Mouse (Mus musculus) MN1 (cell line): Measurements from ENCODE around the gene Gm49384.
"Not testable (repeated sequence)": the region's sequence is repeated elsewhere in the genome, so short reads cannot be mapped to it uniquely, and the experiment has no call there.

Source experiments
- DNase-seq: peaks from one replicate; pipeline ENCODE4 v3.0.0-alpha.2; 2016; ENCODE audit warnings: low spot score

Gm49384 gene

DNA sequence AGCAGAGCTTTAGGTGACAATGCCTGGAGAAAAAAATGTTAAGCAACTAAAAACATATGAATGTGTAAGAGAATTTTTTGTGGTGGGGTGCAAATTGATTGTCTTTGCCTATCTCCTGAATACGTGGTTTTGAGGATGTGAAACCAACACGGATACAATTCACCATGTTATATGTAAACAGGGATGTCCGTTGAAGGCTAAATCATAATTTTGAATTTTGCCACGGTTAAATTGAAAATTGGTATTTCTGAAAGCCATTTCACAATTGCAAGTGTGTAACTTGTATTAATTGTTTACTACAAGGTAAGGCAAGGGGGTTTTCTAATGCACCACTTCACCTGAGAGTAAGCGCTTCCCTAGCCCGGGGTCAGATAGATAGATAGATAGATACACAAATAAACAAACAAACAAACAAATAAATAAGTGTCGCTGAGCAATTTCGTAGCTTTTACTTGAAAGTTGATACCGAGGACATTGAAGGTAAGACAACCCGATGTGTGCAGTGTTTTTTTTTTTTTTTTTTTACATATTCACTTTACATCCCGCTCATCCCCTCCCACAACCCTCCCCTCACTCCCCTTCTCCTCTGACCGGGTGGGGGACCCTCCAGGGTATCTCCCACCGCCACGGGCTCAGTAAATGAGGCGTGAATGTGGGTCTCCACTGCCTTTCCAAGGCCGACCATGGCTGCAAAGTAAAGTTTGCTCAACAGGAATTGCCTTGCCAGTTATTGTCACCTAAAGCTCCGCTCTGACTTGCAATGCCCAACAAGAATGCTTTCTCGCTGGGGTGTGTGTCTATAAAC lies 36.2 kb downstream of the Gm49384 start:
- DNase-seq, result no peak

- DNase-seq, result not testable (repeated sequence)
Observed at GRCm38 (mm10) chr12:69166861-69167581, 37.0 kb downstream of the Gm49384 start.

GRCm38 (mm10) chr12:69164904-69165303 lies 39.2 kb downstream of the Gm49384 start:
- DNase-seq, result no peak

DNA sequence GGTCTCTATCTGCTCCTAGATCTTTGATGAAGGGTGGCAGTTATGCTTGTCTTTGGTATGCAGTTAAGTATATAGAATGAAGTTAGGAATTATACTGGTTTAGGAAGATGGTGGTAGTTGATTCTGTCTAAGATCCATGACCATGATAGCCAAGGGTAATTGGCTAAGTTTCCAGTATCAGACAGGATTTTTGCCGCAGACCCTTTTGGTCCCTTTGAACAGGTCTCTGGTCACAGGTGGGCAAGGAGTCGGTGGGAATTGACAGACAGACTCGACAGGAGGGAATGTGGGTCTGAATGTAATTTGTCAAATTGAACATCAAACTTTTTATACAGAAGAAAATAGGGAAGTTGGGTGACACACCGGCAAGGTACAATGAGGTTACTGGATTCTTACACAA lies 40.5 kb downstream of the Gm49384 start:
- not testable (repeated sequence) for DNase-seq

GRCm38 (mm10) chr12:69160677-69161076 lies 43.4 kb downstream of the Gm49384 start:
- DNase-seq, result not testable (repeated sequence)

GRCm38 (mm10) chr12:69159578-69159940 lies 44.5 kb downstream of the Gm49384 start:
- DNase-seq, result peak; percentile 87

DNA sequence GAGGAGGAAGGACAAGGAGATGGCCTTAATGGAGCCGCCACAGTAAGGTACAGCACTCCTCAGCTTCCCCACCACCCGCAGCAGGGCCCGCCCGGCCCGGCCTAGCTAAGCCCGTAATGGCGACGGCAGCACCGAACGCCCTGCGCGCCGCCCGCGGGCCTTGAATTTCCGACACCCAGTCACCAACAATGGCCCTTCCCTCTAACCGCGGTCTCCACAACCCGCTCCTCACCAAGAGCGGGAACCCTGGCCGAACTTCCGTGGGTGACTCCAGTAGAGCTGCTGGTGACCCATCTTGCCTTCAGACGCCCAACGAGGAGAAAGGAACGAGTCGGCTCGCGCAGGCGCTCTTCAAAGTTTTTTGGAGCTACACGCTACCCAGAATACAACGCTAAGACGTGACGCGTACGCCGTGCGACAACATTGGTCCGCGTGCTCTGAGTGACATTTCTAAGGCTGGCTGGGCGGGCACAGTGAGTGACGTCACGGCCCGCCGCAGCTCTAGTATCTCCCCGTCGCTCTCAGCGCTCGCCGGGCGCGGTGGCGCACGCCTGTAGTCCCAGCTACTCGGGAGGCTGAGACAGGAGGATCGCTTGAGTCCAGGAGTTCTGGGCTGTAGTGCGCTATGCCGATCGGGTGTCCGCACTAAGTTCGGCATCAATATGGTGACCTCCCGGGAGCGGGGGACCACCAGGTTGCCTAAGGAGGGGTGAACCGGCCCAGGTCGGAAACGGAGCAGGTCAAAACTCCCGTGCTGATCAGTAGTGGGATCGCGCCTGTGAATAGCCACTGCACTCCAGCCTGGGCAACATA lies 45.1 kb downstream of the Gm49384 start, which contains the start of gene Rps29:
Gene Rps29, minus strand, starts transcription at position 422 of the 813 bp plus-strand sequence.
- DNase-seq, result peak; percentile 100

- DNase-seq, result peak; percentile 54
Observed at GRCm38 (mm10) chr12:69158366-69158764, 45.7 kb downstream of the Gm49384 start.

DNA sequence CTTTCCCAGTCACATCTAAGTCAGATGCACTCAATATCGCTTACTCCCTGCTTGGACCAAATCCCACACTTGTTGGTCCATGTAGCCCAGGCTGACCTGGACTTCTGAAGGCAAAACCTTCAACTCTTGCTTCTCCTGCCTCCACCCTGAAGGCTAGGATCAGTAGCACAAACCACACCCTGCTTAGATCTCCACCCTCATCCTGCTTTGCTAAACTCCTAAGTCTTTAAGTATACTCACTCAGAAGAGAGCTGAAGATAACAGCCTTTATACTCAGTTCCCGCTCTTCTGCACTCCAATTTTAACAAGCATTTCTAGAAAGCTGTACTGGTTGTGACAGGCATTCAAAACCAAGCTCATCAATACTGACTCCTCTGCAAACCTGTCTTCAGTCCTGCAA lies 47.0 kb downstream of the Gm49384 start:
- no peak for DNase-seq

DNA sequence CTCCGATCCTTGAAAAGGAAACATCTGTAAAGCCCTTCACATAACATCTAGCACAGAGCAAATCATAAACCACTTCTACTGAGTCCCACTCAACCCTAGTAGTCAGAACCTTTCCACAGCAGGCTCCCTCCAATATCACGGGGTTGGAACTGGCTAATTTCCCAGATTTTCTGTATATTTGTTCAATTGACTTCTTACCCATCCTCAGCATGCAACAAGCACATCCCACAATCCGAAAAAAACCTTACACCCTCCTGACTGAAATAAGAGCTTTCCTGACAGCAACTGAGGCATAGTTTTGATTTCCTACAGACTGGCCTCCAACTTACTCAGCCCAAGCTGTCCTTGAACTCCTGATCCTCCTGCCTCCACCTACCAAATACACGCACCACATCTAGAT lies 47.6 kb downstream of the Gm49384 start:
- no peak for DNase-seq

DNA sequence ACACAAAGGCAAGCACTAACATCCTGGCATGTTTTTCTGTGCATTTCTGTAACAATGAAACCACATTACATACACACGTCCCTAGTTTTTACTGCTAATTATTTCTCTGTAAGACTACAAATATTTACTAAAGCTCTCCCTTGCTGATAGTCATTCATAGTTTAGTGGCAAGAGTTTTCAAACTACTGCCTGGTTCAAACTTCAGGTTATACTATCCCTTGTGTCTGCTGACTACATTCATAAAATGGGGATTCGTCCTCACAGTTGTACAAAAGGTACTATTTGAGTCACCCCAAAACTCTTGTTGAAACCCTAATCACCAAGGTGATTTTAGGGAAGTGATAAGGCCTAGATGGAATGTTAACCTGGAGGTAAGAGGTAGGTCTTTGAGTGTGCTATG lies 48.1 kb downstream of the Gm49384 start:
- DNase-seq, result no peak

- no peak for DNase-seq
Observed at GRCm38 (mm10) chr12:69150049-69150448, 54.0 kb downstream of the Gm49384 start.

GRCm38 (mm10) chr12:69147166-69147735 lies 56.8 kb downstream of the Gm49384 start:
- DNase-seq, result no peak

GRCm38 (mm10) chr12:69143460-69143859 lies 60.6 kb downstream of the Gm49384 start:
- DNase-seq, result no peak

DNA sequence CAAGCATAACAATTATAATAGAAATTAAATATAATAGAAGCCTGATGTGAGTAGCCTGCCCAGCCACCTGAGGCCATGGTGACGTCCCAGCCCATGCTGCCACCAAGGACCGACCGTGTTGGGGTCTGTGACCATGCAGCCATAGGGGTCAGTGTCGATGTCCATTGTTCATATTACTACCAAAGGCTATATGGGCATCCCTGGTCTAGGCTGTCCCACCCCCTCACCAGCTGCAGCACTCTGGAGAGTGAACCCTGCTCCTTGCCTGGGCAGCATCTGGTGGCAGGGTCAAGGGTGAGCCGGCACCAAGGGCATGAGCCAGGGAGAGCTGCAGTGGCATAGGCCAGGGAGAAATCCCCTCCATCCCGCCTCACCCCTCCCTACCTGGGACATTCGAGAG lies 64.2 kb downstream of the Gm49384 start:
- DNase-seq, result no peak
